Mouse (Mus musculus): ENCODE measurements around the gene Ddx59.

Gene Ddx59

DNA sequence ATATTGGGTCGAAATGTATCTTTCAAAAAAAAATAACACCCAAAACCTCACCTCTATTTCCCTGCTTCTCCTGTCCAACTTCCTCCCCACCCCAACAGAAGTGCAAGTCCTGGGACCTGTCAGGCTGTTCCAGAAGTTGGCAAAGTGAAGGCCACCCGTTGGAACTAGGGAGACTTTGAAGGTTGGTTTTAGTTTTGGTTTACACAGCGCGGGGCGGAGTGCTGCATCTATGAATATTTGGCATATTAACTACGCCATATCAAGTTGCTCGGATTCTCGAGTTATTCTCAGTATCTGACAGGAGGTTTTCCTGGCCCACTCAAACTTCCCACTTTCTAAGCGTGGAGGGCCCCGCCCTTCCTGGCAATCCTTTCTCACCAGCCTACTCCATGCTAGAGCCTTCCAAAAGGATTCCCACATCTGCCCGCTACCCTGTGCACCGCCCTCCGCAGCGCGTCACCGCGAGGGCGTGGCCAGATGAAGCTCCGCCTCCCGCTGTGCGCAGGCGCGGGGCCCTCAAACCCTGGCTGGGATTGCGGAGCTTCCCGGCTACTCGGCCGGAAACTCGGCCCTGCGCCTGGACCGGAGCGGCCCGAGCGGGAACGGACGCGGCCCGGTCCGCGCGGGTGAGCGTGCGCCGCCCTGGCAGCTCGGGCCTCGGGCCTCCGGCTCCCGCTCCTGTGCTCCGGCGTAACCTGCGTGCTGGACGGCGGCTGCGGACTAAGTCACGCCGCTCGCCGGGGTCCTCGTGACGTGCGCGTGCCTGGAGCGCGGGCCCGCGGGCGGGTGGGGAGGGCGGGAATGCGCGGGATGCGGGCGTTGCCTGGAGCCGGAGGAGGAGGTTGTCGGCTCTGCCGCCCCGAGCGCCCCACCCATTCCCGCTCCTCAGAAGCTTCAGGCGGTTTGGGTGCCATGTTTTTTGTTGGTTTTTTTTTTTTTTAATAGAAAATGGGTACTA is at the start of gene Ddx59:
TSS of gene Ddx59 (plus strand) at position 474 of the 958 bp plus-strand sequence.
- peak; percentile 92 for DNase-seq (ENCODE audit: low spot score in 2 of 2)

DNA sequence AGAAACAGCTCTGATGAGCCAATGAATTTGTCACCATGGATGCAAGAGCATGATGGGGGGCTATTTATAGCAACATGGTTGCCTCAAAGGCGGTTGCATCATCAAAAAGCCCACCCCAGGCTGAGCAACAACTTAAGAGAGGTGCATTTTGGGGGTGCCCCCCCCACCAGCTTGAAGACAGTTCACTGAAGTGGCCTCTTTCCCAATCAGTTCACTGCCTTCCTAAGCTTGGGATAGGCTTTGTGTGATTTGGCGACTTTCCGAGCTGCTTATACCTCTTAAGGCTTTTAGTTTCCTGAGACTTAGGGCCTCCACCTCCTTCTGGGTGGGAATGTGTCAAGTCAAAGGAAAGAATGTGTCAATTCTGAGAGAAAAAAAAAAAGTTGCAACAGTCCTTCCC is 49.1 kb upstream of the Ddx59 start:
- DNase-seq (ENCODE audit: low spot score in 2 of 2), result no peak

DNA sequence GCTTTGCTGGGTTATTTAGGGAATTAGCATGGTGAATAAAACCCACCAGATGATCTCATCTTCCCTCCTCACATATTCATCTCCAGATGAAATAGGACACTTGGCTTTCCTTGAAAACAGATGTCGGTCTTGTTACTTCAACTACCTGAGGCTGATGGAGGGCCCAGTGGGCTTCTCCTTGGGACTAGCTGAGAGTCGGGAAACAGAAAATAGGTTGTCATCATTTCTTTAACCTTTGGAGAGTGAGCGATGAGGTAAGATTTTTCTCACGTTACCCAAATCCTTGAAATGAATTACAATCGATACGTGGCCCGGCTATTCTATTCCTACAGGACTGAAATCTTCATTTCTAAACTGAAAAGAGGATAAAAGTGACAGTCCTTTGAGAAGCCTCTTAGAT is 35.8 kb upstream of the Ddx59 start:
- DNase-seq (ENCODE audit: low spot score in 2 of 2), result no peak

DNA sequence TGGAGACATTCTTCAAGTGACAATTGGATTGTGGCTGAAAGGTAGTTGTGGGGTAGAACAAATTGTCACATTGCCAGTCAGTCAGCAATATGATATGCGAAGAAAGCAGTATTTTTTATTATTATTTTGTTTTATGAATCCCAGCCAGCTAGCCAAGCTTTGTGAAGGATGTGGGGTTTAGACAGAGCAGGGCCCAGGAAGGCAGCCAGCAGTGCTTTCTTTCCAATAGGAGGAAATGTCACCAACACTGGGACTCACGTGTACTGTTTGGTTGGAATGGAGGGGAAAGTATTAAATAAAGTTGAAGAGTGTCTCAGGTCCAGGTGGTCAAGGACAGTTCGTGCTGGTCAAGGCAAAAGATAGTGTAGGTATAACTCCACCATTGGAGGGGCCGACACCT is 34.9 kb upstream of the Ddx59 start:
- DNase-seq (ENCODE audit: low spot score in 2 of 2), result no peak

DNA sequence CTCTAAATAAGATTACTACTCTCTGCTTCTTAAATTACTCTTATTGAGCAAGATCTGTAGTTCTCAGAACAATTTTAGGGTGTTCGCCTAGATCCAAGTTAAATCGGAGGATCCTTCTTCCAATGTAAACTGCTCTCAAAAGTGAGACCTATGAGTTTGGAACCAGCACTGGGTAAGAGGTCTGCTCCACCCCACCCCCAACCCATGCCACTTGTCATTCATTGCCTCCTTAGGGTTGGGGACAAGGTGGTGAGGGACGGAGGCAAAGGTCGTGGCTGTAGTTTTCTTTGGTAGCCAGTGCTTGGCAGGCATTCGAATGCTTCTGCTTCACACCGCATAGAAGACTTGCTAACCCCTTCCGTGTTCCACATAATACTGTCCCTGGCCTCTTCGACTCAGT is 34.5 kb upstream of the Ddx59 start:
- no peak for DNase-seq (ENCODE audit: low spot score in 2 of 2)

DNA sequence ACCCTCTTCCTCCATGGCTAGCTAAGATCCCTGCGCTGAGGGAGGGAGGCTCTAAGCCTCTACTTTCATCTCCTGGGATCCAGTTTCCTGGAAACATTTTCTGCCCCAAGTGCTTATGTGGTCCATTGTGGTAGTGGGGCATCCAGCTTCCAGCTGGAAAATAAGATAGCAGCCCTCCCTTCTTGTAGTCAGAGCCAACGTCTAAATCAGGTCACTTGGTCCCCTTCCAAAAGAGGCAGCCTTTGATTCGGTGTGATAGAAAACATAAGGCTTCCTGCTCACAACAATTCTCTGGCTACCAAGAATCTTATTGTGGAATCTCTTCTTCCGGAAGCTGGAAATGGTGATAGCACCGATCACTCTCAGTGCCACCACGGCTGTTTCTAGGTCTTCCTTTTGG is 33.9 kb upstream of the Ddx59 start:
- no peak for DNase-seq (ENCODE audit: low spot score in 2 of 2)

DNA sequence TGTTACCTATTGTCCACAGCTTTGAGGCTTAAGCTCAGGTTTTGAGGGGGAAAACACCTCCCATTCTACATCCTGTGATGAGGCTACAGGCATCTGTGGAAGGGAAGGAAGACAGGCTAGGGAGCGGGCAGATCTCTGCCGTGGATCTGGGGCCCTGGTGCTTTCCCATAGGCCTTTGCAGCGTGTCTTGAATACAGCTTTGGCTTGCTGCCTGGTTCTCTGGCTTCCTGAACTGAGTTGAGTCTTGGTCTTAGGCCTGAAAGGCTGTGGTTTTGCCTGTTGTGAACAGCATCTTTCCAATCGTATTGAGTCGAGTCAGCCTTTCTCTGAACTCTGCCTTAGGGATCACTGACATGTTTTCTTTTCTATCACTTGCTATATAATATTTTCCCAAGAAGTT is 33.5 kb upstream of the Ddx59 start:
- no peak for DNase-seq (ENCODE audit: low spot score in 2 of 2)

DNA sequence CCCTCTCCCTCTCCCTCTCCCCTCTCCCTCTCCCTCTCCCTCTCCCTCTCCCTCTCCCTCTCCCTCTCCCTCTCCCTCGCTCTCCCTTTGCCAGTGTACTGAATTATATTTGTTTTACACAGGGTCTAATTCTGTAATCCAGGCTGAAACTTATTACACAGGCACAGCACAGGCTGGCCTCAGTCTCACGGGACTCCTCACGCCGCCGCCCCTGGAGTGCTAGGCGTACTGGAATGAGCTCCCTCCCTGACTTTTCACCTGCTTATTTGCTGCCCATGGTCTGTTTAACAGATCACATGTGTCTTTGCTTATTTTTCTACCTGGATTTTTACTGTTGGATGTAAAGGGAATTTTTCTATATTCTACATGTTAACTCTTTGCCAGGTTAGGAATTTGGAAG is 28.2 kb upstream of the Ddx59 start:
- DNase-seq (ENCODE audit: low spot score in 2 of 2), result no peak

DNA sequence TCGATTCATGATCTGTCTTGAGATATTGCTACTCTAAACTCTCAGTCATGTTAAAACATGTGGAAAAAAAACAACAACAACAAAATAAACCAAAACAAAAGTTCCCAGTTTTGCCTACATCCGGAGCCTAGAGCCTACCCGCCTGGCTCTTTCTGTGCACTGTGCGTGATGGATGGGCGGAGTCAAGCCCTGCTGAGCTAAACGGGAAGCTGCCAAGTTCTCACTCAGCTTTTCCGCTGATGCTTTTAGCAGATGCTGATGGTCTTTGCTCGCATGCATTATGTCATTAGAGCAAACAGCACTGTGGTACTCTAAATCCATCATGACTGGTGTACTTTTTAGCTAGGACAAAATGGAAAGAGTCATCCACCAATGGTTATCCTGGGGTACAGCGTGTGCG is 20.6 kb upstream of the Ddx59 start:
- DNase-seq (ENCODE audit: low spot score in 2 of 2), result peak in 1 of 2 experiments; percentile 18

DNA sequence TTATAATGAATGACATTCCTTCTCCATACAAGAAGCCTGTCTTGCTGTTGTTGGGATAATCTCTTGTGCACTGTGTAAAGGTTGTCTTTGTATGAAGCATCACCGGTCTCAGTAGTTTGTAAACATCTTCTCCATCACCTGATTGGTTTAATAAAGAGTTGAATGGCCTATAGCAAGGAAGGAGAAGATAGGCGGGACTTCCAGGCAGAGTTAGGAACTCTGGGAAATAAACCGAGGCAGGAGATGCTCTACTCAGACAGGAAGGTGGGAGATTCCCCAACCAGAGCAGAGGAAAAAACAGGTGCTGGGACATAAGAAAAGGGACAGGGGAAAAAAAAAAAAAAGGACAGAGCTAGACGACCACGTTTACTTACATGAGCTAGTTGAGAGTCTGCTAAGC is 20.0 kb upstream of the Ddx59 start:
- no peak for DNase-seq (ENCODE audit: low spot score in 2 of 2)

DNA sequence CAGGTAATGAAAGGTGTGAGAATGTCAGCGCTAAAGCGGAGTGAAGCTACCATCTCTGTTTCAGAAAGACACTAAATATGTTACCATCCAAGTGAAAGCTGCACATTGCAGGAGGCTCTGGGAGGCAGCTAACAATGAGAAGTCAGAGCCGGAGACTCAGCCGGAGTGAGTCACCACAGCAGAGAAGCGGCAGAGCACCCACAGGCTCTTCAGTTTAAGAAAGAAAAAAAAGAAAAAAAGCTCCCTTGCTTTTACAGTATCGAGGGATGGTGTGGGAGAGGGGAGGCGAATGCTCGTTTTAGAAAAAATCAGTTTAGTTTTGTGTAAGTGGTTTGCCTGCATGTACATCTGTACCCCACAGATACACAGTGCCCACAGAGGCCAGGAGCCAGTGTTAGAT is 13.8 kb upstream of the Ddx59 start:
- DNase-seq (ENCODE audit: low spot score in 2 of 2), result no peak

DNA sequence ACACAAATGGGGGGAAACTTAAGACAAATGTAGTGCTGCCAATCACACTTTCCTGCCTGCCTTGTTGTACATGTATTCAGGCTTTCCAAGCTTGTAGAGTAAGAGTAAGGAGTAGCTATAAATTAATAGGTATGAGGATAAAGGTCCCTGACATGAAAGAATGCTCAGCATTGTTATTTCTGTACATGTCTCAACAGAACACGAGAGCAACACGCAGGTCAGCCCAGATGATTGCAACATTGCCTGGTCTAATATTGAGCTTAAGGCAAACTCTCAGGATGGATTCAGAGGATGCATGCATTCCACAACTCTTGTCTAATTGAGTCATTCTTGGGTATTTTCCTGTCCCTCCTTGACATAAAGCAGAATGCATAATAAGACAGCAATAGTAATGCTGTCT is 5.4 kb upstream of the Ddx59 start:
- DNase-seq (ENCODE audit: low spot score in 2 of 2), result no peak

DNA sequence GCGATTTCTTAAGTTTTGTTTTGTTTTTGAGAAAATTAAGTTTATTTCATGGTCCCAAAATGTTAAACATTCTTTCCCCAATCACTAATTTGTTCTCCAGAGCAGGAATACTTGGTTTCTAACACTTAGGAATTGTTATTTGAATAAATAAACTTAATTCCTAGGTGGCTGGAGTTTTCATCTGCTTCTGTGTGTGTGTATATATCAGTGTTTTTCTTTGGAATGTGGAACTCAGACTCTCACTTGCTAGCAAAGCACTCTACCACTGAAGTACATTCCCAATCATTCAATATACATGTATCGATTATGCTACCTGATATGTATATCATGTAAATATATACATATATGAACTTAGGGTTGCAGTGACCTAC is 670 bp downstream of the Ddx59 start:
- DNase-seq (ENCODE audit: low spot score in 2 of 2), result no peak

DNA sequence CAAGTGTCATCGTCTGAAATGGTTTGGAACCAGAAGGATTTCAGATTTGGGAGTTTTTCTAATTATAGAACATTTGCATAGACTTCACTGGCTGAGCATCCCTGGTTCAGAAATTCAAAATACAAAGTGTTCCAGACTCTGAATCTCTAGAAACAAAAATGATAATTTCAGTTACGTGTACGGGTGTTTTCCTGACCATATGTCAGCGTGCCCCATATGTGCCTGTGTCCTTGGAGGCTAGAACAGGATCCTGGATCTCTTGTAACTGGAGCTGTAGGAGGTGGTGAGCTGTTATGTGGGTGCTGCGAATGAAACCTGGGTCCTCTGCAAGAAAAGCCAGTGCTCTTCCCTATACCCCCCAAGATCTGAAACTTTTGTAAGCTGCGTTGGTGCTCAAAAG is 3.3 kb downstream of the Ddx59 start:
- no peak for DNase-seq (ENCODE audit: low spot score in 2 of 2)

DNA sequence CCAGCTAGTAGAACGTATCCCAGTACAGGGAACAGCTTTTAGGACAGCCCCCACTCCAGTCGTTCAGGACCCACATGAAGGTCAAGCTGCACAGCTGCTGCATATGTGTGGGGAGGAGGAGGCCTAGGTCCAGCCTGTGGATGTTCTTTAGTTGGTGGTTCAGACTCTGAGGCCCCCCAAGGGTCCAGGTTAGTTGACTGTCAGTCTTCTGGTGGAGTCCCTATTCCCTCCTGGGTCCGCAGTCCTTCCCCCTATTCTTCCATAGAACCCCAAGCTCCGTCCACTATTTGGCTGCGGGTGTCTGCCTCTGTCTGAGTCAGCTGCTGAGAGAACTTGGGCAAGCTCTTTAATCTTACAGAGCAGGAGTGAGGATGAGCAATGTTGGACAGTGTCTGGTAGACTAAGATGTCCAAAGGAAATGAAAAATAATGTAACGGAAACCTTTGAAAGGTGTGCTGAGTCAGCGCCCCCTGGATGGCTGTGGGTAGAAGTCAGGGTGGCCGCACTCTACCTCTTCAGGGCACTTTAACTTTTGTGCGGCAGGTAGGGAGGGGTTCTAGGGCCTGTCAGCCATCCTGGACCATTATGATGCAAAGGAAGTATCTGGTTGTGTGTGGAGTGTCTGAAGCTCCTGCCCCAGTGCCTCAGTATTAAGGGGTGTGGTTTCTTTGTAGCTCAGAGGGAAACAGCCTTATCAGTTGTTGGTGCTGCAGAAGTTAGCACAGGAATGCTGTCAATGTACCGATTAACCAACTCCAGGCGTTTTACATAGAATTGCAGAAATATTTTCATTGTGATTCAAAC is 12.3 kb downstream of the Ddx59 start:
- DNase-seq (ENCODE audit: low spot score in 2 of 2), result peak in 1 of 2 experiments; percentile 40

DNA sequence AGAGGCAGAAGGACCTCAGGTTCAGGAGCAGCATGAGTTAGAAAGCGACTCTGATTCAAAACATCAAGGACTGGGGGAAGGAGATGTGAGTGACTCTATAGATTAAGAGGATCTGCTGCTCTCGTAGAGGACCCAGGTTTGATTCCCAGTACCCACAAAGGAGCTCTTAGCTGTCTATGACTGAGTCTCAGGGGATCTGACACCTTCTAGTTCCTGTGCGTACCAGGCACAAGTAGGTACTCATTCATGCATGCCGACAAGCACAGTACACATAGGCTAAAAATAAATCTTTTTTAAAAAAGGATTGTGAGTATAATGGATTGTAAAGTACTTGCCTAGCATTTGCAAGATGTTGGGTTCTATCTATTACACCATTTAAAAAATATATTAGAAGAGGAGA is 13.9 kb downstream of the Ddx59 start:
- no peak for DNase-seq (ENCODE audit: low spot score in 2 of 2)

DNA sequence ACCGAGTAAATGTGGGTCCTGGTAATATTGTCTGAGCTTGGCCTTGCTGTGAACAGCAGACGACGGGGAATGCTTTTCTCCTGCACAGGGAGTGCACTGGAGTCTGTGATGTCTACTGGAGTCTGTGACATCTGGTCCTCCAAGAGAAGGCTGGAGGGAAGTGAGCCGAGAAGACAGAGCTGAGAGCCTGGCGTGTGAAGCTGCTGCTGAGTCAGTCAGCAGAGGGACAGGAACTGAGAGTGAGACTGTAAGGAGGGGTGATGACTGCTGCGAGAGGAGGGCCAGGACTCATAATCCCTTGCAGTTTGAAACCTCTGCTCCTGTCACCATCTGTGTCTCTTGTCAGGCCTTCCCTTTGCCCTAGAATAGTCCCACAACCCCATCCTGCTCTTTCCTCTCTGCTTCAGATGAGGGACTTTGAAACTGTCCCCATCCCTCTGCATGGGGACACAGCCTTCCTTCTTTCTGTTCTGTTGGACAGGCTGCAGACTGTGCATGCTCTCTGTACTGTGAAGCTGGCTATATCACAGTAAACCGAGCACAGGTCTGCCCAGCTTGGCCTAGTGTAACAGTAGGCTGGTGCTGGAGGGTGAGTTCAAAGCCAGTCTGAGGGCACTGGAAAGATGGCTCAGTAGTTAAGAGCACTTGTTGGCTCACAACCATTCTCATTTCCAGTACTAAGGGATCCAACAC is 15.2 kb downstream of the Ddx59 start:
- DNase-seq (ENCODE audit: low spot score in 2 of 2), result peak in 1 of 2 experiments; percentile 22

DNA sequence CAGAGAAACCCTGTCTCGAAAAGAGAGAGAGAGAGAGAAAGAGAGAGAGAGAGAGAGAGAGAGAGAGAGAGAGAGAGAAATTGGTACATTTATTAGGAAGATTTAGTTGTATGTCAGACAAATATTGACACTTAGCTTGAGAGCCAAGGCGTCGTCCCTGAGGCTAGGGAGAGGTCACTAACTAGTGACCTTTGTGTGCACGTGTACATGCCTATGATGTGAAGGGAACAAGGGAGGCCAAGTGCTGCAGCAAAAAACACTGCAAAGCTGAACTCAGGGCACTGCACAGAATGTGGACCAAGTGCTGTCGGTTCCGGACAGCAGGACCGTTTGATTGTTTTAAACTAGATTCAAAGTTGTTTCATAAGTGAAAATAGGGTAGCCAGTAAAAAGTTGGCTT is 25.7 kb downstream of the Ddx59 start:
- DNase-seq (ENCODE audit: low spot score in 2 of 2), result no peak

DNA sequence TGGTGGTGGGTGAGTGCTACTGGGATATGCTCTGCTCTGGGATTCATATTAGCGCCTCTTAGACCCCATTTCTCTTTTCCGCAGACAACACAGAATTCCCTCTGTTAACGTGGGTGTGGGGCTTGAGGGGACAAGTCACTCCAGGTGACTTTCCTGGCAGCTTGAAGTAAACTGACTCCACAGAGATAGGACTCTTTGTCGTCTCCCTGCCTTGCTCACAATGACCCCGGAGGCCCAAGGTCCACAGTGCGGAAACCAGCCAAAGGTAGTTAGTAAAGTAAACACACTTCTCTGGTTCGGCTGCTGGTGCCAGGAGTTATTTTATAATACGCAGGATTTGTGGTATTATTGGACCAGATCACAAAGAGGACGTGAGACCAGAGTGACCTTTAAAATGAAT is 27.7 kb downstream of the Ddx59 start:
- no peak for DNase-seq (ENCODE audit: low spot score in 2 of 2)

DNA sequence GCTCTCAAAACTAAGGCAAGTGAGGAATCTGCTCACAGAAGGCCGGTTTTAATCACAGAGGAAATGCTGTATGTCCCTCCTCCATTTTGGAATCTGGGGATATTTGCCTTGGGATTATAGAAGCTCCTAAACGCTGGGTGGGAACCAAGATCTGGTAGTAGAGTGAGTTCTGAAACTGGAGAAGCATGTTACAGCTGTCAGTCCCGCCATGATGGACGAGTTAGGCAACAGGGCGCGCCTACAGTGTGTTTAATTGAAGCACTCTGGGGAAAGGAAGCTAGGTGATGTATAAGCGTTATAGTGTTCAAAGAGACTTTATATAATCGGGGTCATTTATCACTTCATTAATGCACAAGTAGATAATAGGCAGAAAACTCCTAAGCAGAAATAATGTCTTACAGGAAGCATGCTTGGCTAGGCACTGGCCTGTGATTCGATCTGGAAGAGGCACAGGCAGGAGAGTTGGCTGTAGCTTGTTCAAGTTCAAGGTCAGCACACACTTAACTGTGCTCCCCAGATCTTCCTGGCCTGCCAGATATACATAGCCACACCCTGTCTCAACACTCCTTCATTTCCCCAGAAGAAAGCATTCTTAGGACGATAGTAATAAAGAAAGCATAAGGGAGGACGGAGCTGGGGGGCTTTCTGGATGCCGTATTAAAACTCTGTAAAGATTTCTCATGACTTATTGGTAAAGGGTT is 29.6 kb downstream of the Ddx59 start:
- peak; percentile 23 to 51 for DNase-seq (ENCODE audit: low spot score in 2 of 2)

DNA sequence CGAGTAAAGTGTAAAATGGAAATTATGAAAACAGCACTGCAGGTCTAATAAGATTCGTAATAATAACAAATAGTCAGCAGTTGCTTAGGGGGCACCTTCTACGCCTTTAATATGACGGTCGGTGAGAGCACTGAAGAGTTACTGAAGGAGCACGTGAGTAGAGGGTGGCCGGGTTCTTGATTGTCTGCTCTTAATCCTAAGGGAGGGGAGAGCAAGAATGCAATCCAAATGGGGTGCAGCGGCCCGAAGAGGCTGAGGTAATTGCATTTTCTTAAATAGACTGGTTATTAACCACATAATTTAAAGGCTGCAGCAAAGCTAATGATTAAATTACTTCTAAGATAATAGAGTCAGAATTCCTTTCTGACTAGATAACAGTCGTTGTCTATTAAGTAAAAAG is 31.9 kb downstream of the Ddx59 start:
- DNase-seq (ENCODE audit: low spot score in 2 of 2), result no peak

DNA sequence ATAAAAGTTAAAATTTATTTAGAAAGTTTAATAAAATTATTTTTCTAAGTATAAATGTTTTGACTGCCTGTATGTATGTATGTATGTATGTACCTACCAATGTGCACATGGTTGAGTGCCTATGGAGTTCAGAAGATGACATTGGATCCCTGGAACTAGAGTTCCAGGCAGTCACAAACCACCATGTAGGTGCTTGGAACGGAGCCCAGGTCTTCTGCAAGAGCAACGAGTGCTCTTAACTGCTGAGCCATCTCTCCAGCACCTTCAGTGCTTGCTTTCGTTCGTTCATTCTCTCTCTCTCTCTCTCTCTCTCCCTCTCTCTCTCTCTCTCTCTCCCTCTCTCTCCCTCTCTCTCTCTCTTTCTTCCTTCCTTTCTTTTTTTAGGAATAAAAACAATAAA is 32.3 kb downstream of the Ddx59 start:
- no peak for DNase-seq (ENCODE audit: low spot score in 2 of 2)

Measured in spleen, postnatal 36 days (tissue).